Mouse (Mus musculus): ENCODE measurements around the gene Ccdc148. TPM values are rescaled to one million over a fixed set of nuclear protein-coding genes. Genes with fewer than 3 reads are reported as not detected.
A peak's percentile ranks its signal among the peaks of the same experiment; 100 is the strongest.

Ccdc148 gene
- polyA plus RNA-seq, 1 experiment from 2014 or later = 1.0 TPM

DNA sequence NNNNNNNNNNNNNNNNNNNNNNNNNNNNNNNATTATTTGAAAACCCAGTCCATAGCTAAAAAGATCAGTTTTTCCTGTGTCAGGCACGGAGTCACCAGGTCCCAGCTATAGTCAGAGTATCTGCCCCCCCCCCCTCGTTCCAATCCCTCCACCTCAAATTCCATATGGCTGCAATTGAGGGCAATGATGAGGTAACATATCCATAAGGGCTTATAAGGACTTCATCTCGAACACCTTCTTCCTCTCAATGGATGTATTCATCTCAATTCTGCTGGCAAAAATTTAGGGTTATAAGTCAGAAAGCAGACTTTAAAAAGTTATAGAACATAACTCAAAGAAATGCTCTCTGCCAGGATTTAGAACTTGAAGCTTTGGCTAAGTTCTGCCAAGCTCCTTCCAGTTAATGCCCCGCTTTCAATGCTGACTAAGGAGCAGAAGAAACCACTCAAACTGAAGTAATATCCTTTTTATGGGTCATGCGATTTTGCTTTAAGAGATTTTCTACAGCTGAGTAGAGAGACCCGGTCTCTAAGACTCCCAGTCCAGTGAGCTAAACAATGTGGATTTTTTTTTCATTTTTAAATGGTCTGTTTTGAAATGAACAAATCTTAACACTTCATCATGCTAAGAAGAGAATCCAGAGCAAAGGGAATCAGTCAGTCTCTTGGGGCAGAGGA, 111.6 kb downstream of the Ccdc148 start:
- 75% methylated on average over 6 of the region's 6 CpGs for WGBS
- Histone ChIP-seq H3K4me1 (ENCODE audit: control insufficient read depth, insufficient read depth, low read length) (peaks cover 7% of the 10 kb centered on the region; the same call in 1 of the 2 replicates), H3K27ac (ENCODE audit: low read length) (no peak overlapping the region), H3K4me3 (ENCODE audit: low read length) (no peak overlapping the region), H3K36me3 (ENCODE audit: control insufficient read depth, insufficient read depth) (no peaks in the 10 kb centered on the region), H3K9me3 (replicated peaks; ENCODE audit: control insufficient read depth, low read length) (no peaks in the 10 kb centered on the region), H3K9ac (ENCODE audit: low read length) (no peak overlapping the region), H3K4me2 (ENCODE audit: low read depth, low read length) (no peak overlapping the region), H3K27me3 (ENCODE audit: control insufficient read depth, insufficient read depth, low read length) (no peaks in the 10 kb centered on the region)
- ATAC-seq (replicated peaks; ENCODE audit: extremely low read depth, insufficient read depth, low FRiP score) = no peak

DNA sequence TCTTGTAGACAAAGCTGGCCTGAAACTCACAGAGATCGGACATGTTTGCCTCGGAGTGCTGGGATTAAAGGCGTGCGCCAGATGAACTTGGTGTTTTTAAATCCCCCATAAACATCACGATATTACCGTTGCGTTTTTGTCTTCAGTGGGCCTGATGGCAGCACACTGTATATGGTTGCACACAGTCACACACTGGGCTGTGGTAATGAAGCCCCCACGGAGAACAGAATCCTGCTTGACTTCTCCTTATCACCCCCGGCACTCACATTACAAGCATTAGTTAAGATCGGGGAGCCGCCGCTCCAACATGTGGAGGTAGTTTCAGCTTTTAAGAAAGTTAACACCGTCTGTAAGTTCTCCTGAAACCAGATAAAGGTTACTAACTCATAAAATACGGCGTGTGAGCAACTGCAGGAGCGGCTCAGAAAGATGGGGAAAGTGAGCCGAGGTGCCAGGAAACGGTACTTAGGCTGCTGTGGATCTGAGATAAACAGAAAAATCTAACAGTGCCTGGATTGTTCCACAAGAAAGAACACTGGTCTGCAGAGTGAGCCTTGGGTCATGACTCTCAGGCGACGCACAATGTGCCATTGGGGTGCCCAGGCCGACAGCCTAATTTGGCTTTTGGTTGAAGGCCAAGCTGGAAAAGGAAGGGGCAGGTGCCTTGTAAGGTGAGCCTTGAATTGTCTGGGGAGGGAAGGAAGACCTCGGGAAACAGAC, 117.0 kb downstream of the Ccdc148 start:
- Histone ChIP-seq H3K36me3 (ENCODE audit: control insufficient read depth, insufficient read depth) (no peaks in the 10 kb centered on the region), H3K9me3 (replicated peaks; ENCODE audit: control insufficient read depth, low read length) (no peaks in the 10 kb centered on the region), H3K4me3 (ENCODE audit: low read length) (peak overlapping the region; percentile 22), H3K9ac (ENCODE audit: low read length) (no peak overlapping the region), H3K27me3 (ENCODE audit: control insufficient read depth, insufficient read depth, low read length) (no peaks in the 10 kb centered on the region), H3K27ac (ENCODE audit: low read length) (no peak overlapping the region), H3K4me2 (ENCODE audit: low read depth, low read length) (peak overlapping the region; percentile 52), H3K4me1 (ENCODE audit: control insufficient read depth, insufficient read depth, low read length) (peaks cover 15% of the 10 kb centered on the region)
- ATAC-seq (replicated peaks; ENCODE audit: extremely low read depth, insufficient read depth, low FRiP score) = no peak; the same call in 1 of the 2 replicates
- 42% methylated on average over 22 of the region's 22 CpGs for WGBS

DNA sequence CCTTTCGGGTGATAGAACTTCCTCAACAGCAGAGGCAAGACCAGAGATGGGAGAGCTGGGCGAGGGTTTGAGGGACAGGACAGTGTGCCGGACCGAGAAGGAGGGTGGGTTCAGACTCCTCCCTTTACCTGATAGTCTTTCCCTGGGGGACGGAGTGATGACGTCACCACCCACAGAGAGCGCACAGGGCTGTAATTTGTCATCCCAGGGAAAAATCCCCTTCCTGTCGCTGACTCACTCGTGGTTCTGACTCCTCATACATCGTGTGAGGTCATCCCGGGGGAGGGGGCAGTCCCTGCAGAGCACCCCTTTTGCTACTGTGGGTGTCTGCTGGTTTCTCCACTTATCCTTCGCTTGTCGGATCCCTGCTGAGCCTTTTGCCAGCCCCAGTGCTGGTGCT, 117.9 kb downstream of the Ccdc148 start:
- no peak overlapping the region for H3K4me3 ChIP-seq (ENCODE audit: low read length)
- H3K9ac ChIP-seq (ENCODE audit: low read length) = no peak overlapping the region
- no peak for ATAC-seq (replicated peaks; ENCODE audit: extremely low read depth, insufficient read depth, low FRiP score)
- WGBS = 38% methylated on average over 13 of the region's 13 CpGs
- peak overlapping the region; percentile 29 for H3K4me2 ChIP-seq (ENCODE audit: low read depth, low read length)
- no peak overlapping the region for H3K27ac ChIP-seq (ENCODE audit: low read length)
- H3K9me3 ChIP-seq (replicated peaks; ENCODE audit: control insufficient read depth, low read length) = no peaks in the 10 kb centered on the region
- H3K27me3 ChIP-seq (ENCODE audit: control insufficient read depth, insufficient read depth, low read length) = no peaks in the 10 kb centered on the region
- H3K4me1 ChIP-seq (ENCODE audit: control insufficient read depth, insufficient read depth, low read length) = peaks cover 15% of the 10 kb centered on the region
- H3K36me3 ChIP-seq (ENCODE audit: control insufficient read depth, insufficient read depth) = no peaks in the 10 kb centered on the region

DNA sequence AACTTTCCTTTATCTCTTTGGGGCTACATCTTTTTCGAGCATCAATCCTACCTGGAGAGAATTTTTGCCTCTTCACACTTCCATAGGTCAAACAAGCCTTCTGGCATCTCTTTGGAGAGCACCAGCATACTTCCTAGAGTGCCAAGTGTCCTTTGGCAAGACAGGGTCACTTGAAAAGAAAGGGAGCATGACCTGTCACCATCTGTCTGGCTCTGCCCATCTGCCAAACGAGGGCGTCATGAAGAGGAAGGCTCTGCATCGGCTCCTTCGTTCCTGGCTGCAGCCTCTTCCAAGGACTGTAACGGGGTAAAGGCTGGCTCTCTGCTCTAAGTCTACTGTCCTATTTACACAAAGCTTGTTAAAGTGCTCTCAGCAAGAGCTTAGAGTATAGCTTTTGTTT, 124.0 kb downstream of the Ccdc148 start:
- Histone ChIP-seq H3K4me3 (ENCODE audit: low read length) (no peak overlapping the region), H3K9me3 (replicated peaks; ENCODE audit: control insufficient read depth, low read length) (no peaks in the 10 kb centered on the region), H3K27ac (ENCODE audit: low read length) (no peak overlapping the region), H3K9ac (ENCODE audit: low read length) (no peak overlapping the region), H3K36me3 (ENCODE audit: control insufficient read depth, insufficient read depth) (no peaks in the 10 kb centered on the region), H3K4me1 (ENCODE audit: control insufficient read depth, insufficient read depth, low read length) (peaks cover 4% of the 10 kb centered on the region), H3K27me3 (ENCODE audit: control insufficient read depth, insufficient read depth, low read length) (no peaks in the 10 kb centered on the region), H3K4me2 (ENCODE audit: low read depth, low read length) (no peak overlapping the region)
- 59% methylated on average over 6 of the region's 6 CpGs for WGBS
- no peak for ATAC-seq (replicated peaks; ENCODE audit: extremely low read depth, insufficient read depth, low FRiP score)

DNA sequence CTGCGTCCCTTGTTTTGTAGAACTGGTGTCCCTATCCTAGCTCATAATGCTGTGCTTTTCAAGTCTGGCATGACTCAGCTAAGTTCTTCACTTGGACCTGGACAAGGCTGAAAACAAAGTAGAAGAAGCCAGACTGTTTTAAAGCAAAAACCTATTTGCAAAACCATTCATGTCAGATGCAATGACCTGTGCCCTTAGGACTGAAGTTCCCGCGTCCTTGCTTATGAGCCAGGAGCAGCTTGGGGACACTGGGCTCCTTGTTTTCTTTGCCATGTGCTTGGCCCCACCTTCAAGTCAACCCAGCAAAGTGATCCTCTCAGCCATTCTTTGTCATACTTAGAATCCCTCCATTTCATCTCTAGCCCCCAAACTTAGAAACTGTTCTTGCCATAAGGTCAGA, 125.3 kb downstream of the Ccdc148 start:
- Histone ChIP-seq H3K9me3 (replicated peaks; ENCODE audit: control insufficient read depth, low read length) (no peaks in the 10 kb centered on the region), H3K27ac (ENCODE audit: low read length) (no peak overlapping the region), H3K4me1 (ENCODE audit: control insufficient read depth, insufficient read depth, low read length) (no peaks in the 10 kb centered on the region; the same call in 1 of the 2 replicates), H3K4me3 (ENCODE audit: low read length) (no peak overlapping the region), H3K9ac (ENCODE audit: low read length) (no peak overlapping the region), H3K36me3 (ENCODE audit: control insufficient read depth, insufficient read depth) (no peaks in the 10 kb centered on the region), H3K27me3 (ENCODE audit: control insufficient read depth, insufficient read depth, low read length) (no peaks in the 10 kb centered on the region), H3K4me2 (ENCODE audit: low read depth, low read length) (no peak overlapping the region)
- WGBS = 78% methylated on average over 3 of the region's 3 CpGs
- no peak for ATAC-seq (replicated peaks; ENCODE audit: extremely low read depth, insufficient read depth, low FRiP score)

DNA sequence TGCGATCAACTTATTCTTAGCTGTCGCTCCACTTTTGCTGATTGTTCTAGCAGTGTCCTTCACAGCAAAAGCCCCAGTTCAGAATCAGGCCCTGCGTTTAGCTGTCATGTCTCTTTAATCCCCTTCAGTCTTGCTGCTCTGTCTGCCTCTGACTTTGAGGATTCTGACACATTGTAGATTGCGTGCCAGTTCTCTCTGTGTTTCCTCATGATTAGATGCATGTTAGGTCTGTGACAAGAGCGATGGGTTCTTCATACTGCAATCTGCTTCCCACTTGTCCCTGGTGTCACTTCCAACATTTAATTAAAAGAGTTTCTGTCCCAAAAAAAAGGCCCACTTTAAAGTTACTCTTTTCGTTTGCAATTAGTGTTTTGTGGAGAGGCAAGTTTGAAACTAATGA, 126.2 kb downstream of the Ccdc148 start:
- no peak overlapping the region for H3K9ac ChIP-seq (ENCODE audit: low read length)
- H3K36me3 ChIP-seq (ENCODE audit: control insufficient read depth, insufficient read depth) = no peaks in the 10 kb centered on the region
- no peak overlapping the region for H3K4me2 ChIP-seq (ENCODE audit: low read depth, low read length)
- no peaks in the 10 kb centered on the region for H3K27me3 ChIP-seq (ENCODE audit: control insufficient read depth, insufficient read depth, low read length)
- H3K27ac ChIP-seq (ENCODE audit: low read length) = no peak overlapping the region
- H3K9me3 ChIP-seq (replicated peaks; ENCODE audit: control insufficient read depth, low read length) = no peaks in the 10 kb centered on the region
- 60% methylated on average over 6 of the region's 6 CpGs for WGBS
- no peaks in the 10 kb centered on the region for H3K4me1 ChIP-seq (ENCODE audit: control insufficient read depth, insufficient read depth, low read length)
- ATAC-seq (replicated peaks; ENCODE audit: extremely low read depth, insufficient read depth, low FRiP score) = no peak
- no peak overlapping the region for H3K4me3 ChIP-seq (ENCODE audit: low read length)

DNA sequence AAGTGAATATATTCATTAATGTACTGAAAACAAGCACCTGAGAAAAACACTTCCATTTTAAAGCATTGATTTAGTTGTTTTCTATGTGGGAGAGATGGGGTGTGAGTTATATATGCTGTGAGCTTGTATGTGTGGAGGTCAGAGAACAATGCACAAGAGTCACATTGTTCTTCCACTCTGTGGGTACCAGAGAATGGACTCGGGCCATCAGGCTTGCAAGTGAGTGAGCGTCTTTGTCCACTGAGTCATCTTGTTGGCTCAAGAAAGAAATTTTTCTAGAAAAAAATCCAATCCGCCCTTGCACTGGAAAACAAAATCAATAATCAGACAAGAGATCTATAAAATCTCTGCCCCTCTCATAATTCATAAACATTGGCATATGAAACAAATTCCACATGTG, 135.9 kb downstream of the Ccdc148 start:
- Histone ChIP-seq H3K27ac (ENCODE audit: low read length) (no peak overlapping the region), H3K9ac (ENCODE audit: low read length) (no peak overlapping the region), H3K36me3 (ENCODE audit: control insufficient read depth, insufficient read depth) (no peaks in the 10 kb centered on the region), H3K9me3 (replicated peaks; ENCODE audit: control insufficient read depth, low read length) (no peaks in the 10 kb centered on the region), H3K27me3 (ENCODE audit: control insufficient read depth, insufficient read depth, low read length) (no peaks in the 10 kb centered on the region), H3K4me2 (ENCODE audit: low read depth, low read length) (no peak overlapping the region), H3K4me1 (ENCODE audit: control insufficient read depth, insufficient read depth, low read length) (no peaks in the 10 kb centered on the region), H3K4me3 (ENCODE audit: low read length) (no peak overlapping the region)
- 75% methylated on average over 3 of the region's 3 CpGs for WGBS
- no peak for ATAC-seq (replicated peaks; ENCODE audit: extremely low read depth, insufficient read depth, low FRiP score)

DNA sequence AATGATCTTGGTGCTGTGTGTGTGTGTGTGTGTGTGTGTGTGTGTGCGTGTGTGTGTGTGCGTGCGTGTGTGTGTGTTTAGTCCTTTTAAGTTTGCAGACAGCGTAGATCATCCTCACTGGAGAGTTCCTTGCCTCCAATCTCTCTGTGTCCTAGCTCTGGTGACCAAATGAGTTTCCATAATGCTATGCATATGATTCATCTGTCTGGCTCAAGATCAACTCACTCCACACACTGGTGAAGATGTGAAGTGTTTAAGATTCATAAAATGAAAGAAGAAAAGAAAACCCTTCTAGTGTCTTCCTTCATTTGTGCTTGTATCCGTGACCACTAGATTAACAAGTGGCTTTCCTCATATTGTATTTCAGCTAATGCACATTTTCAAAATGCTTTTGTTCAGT, 153.1 kb downstream of the Ccdc148 start:
- 91% methylated on average over 5 of the region's 5 CpGs for WGBS
- Histone ChIP-seq H3K9ac (ENCODE audit: low read length) (no peak overlapping the region), H3K4me3 (ENCODE audit: low read length) (no peak overlapping the region), H3K4me2 (ENCODE audit: low read depth, low read length) (no peak overlapping the region), H3K9me3 (replicated peaks; ENCODE audit: control insufficient read depth, low read length) (no peaks in the 10 kb centered on the region), H3K4me1 (ENCODE audit: control insufficient read depth, insufficient read depth, low read length) (no peaks in the 10 kb centered on the region), H3K27ac (ENCODE audit: low read length) (no peak overlapping the region), H3K27me3 (ENCODE audit: control insufficient read depth, insufficient read depth, low read length) (no peaks in the 10 kb centered on the region), H3K36me3 (ENCODE audit: control insufficient read depth, insufficient read depth) (no peaks in the 10 kb centered on the region)
- no peak for ATAC-seq (replicated peaks; ENCODE audit: extremely low read depth, insufficient read depth, low FRiP score)

DNA sequence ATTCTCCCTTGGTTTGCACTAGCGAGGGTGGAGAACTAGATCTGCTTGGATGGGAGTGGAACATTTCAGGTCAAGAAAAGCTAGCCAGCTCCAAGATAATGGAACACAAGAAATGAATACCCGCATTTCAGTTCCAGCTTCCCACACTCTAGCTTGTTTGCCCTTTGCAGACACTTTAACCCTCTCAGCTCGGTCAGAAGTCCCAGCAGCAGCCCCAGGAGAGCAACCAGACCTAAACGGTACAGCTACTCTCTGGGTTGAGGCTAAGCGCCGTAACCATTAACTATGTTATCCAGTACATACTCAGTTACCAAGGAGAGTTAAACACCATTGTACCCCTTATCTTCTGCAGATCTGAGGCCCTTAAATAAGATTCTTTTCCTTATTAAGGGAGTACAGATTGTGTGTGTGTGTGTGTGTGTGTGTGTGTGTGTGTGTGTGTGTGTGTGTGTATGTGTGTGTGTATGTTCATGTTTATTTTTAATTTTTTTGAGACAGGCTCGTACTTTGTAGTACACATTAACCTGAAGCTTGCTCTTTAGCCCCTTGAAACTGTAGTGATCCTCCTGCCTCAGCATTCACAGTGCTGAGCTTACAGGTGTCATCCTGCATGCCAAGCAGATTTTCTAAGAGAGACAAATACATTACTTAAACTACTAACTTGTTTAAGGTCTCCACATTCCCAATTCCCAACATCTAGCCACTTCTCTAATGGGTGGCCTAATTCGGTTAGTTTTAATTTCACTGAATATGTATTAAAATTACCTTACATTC, 153.7 kb downstream of the Ccdc148 start:
- H3K27me3 ChIP-seq (ENCODE audit: control insufficient read depth, insufficient read depth, low read length) = no peaks in the 10 kb centered on the region
- no peak overlapping the region for H3K9ac ChIP-seq (ENCODE audit: low read length)
- H3K4me1 ChIP-seq (ENCODE audit: control insufficient read depth, insufficient read depth, low read length) = no peaks in the 10 kb centered on the region
- no peak overlapping the region for H3K4me2 ChIP-seq (ENCODE audit: low read depth, low read length)
- no peak overlapping the region for H3K4me3 ChIP-seq (ENCODE audit: low read length)
- 82% methylated on average over 8 of the region's 8 CpGs for WGBS
- no peaks in the 10 kb centered on the region for H3K9me3 ChIP-seq (replicated peaks; ENCODE audit: control insufficient read depth, low read length)
- ATAC-seq (replicated peaks; ENCODE audit: extremely low read depth, insufficient read depth, low FRiP score) = no peak
- no peak overlapping the region for H3K27ac ChIP-seq (ENCODE audit: low read length)
- H3K36me3 ChIP-seq (ENCODE audit: control insufficient read depth, insufficient read depth) = no peaks in the 10 kb centered on the region
